Mouse (Mus musculus) liver, embryonic 15.5 days (tissue): Measurements from ENCODE around the gene Ccdc93. TPM values are rescaled to one million over a fixed set of nuclear protein-coding genes. Genes with fewer than 3 reads are reported as not detected.

ENCODE experiments used
- ATAC-seq: fragments of 200-750 bp; cut with Nextera tagmentation; 2 replicates; pipeline ENCODE4 v1.8.0; 2017; ENCODE audit warnings: moderate number of reproducible peaks, mild to moderate bottlenecking, moderate library complexity; ENCODE audit not compliant: insufficient read depth
- H3K27ac ChIP-seq: fragments of 300-500 bp; sonication (generic); replicated peaks from 2 replicates; pipeline ENCODE4 v1.5.1; 2015; ENCODE audit warnings: mild to moderate bottlenecking, inconsistent platforms
- H3K27me3 ChIP-seq: fragments of 300-500 bp; sonication (generic); 2 replicates; pipeline ENCODE4 v1.6.1; 2015; ENCODE audit warnings: mild to moderate bottlenecking, inconsistent platforms
- H3K36me3 ChIP-seq: fragments of 300-500 bp; sonication (generic); replicated peaks from 2 replicates; pipeline ENCODE4 v1.6.1; 2015; ENCODE audit warnings: moderate library complexity, mild to moderate bottlenecking, inconsistent platforms
- H3K4me1 ChIP-seq: fragments of 300-500 bp; sonication (generic); replicated peaks from 2 replicates; pipeline ENCODE4 v1.6.1; 2015; ENCODE audit warnings: inconsistent platforms
- H3K4me2 ChIP-seq: fragments of 300-500 bp; sonication (generic); 2 replicates; pipeline ENCODE4 v1.6.1; 2015; ENCODE audit warnings: moderate library complexity, mild to moderate bottlenecking, inconsistent platforms
- H3K4me3 ChIP-seq: fragments of 300-500 bp; sonication (generic); replicated peaks from 2 replicates; pipeline ENCODE4 v1.5.1; 2015; ENCODE audit warnings: mild to moderate bottlenecking, inconsistent platforms
- H3K9ac ChIP-seq: fragments of 300-500 bp; sonication (generic); 2 replicates; pipeline ENCODE4 v1.6.1; 2015; ENCODE audit warnings: moderate library complexity, mild to moderate bottlenecking, inconsistent platforms
- H3K9me3 ChIP-seq: fragments of 300-500 bp; sonication (generic); replicated peaks from 2 replicates; pipeline ENCODE4 v1.6.1; 2016; ENCODE audit warnings: inconsistent platforms
- WGBS: fragments of 180-500 bp; shearing (Covaris S2); methylation state at CpG from one replicate; pipeline ENCODE4 v1.1.7; 2015; ENCODE audit warnings: mixed read lengths; ENCODE audit not compliant: insufficient replicate concordance; 5-methylcytosine and 5-hydroxymethylcytosine counted together
- polyA plus RNA-seq: library from polyadenylated mRNA; unstranded; fragments of >200 nt; fragmentation: Nextera tagmentation; extraction: Ambion mirVana; gene quantifications from 2 replicates; pipeline ENCODE4 v1.2.1, GENCODE M21; 2015

Ccdc93 gene
- 2.5 and 3.0 TPM in 2 replicates for polyA plus RNA-seq

GRCm38 (mm10) chr1:121430938-121431928 lies at the start of gene Ccdc93:
Gene Ccdc93 (plus strand): TSS chr1:121431049.
- Histone ChIP-seq H3K4me1 (peaks cover 25% of the 10 kb centered on the region), H3K9ac (peak within 1 kb of the TSS; percentile 79), H3K4me2 (peak within 1 kb of the TSS; percentile 96), H3K4me3 (peak within 1 kb of the TSS; percentile 75), H3K27ac (peak within 1 kb of the TSS; percentile 75), H3K36me3 (peaks cover 9% of the 10 kb centered on the region; the same call in 1 of the 2 replicates), H3K27me3 (no peaks in the 10 kb centered on the region), H3K9me3 (no peaks in the 10 kb centered on the region)
- under 1% methylated on average over 47 of the region's 47 CpGs for WGBS
- ATAC-seq: peak; percentile 89

- Histone ChIP-seq H3K27me3 (no peaks in the 10 kb centered on the region), H3K9ac (no peak overlapping the region), H3K27ac (no peak overlapping the region), H3K4me2 (no peak overlapping the region), H3K4me1 (no peaks in the 10 kb centered on the region), H3K36me3 (no peaks in the 10 kb centered on the region), H3K4me3 (no peak overlapping the region), H3K9me3 (no peaks in the 10 kb centered on the region)
- no peak for ATAC-seq
- 63% methylated on average over 3 of the region's 3 CpGs for WGBS
Measured at GRCm38 (mm10) chr1:121381562-121381961, 49.3 kb upstream of the Ccdc93 start.

GRCm38 (mm10) chr1:121388312-121388711 lies 42.5 kb upstream of the Ccdc93 start:
- no peaks in the 10 kb centered on the region for H3K27me3 ChIP-seq
- ATAC-seq: no peak
- no peak overlapping the region for H3K27ac ChIP-seq
- WGBS: 52% methylated on average over 6 of the region's 6 CpGs
- no peaks in the 10 kb centered on the region for H3K36me3 ChIP-seq
- H3K9ac ChIP-seq: no peak overlapping the region
- H3K4me1 ChIP-seq: no peaks in the 10 kb centered on the region
- no peak overlapping the region for H3K4me2 ChIP-seq
- no peak overlapping the region for H3K4me3 ChIP-seq
- no peaks in the 10 kb centered on the region for H3K9me3 ChIP-seq

- Histone ChIP-seq H3K4me3 (no peak overlapping the region), H3K27ac (no peak overlapping the region), H3K9me3 (no peaks in the 10 kb centered on the region), H3K4me2 (no peak overlapping the region), H3K36me3 (no peaks in the 10 kb centered on the region), H3K9ac (no peak overlapping the region), H3K27me3 (no peaks in the 10 kb centered on the region), H3K4me1 (no peaks in the 10 kb centered on the region)
- WGBS: 58% methylated on average over 7 of the region's 7 CpGs
- ATAC-seq: no peak
Measured at GRCm38 (mm10) chr1:121388732-121389131, 42.1 kb upstream of the Ccdc93 start.

GRCm38 (mm10) chr1:121389574-121389973 lies 41.3 kb upstream of the Ccdc93 start:
- Histone ChIP-seq H3K9ac (no peak overlapping the region), H3K36me3 (no peaks in the 10 kb centered on the region), H3K27me3 (no peaks in the 10 kb centered on the region), H3K9me3 (no peaks in the 10 kb centered on the region), H3K4me3 (no peak overlapping the region), H3K4me1 (no peaks in the 10 kb centered on the region), H3K4me2 (no peak overlapping the region), H3K27ac (no peak overlapping the region)
- WGBS: 74% methylated on average over 12 of the region's 12 CpGs
- ATAC-seq: no peak

- no peak for ATAC-seq
- no peaks in the 10 kb centered on the region for H3K36me3 ChIP-seq
- no peaks in the 10 kb centered on the region for H3K27me3 ChIP-seq
- WGBS: 82% methylated on average over 5 of the region's 5 CpGs
- H3K27ac ChIP-seq: no peak overlapping the region
- H3K9me3 ChIP-seq: no peaks in the 10 kb centered on the region
- H3K4me2 ChIP-seq: no peak overlapping the region
- H3K4me3 ChIP-seq: no peak overlapping the region
- no peak overlapping the region for H3K9ac ChIP-seq
- H3K4me1 ChIP-seq: no peaks in the 10 kb centered on the region
Measured at GRCm38 (mm10) chr1:121390003-121390402, 40.8 kb upstream of the Ccdc93 start.

GRCm38 (mm10) chr1:121390421-121390820 lies 40.4 kb upstream of the Ccdc93 start:
- H3K9me3 ChIP-seq: no peaks in the 10 kb centered on the region
- no peak overlapping the region for H3K27ac ChIP-seq
- no peaks in the 10 kb centered on the region for H3K4me1 ChIP-seq
- H3K4me2 ChIP-seq: no peak overlapping the region
- no peaks in the 10 kb centered on the region for H3K27me3 ChIP-seq
- H3K9ac ChIP-seq: no peak overlapping the region
- WGBS: 58% methylated on average over 13 of the region's 13 CpGs
- ATAC-seq: no peak
- H3K36me3 ChIP-seq: no peaks in the 10 kb centered on the region
- no peak overlapping the region for H3K4me3 ChIP-seq

GRCm38 (mm10) chr1:121390855-121391254 lies 40.0 kb upstream of the Ccdc93 start:
- Histone ChIP-seq H3K9me3 (no peaks in the 10 kb centered on the region), H3K4me1 (no peaks in the 10 kb centered on the region), H3K4me2 (no peak overlapping the region), H3K9ac (no peak overlapping the region), H3K27ac (no peak overlapping the region), H3K36me3 (no peaks in the 10 kb centered on the region), H3K4me3 (no peak overlapping the region), H3K27me3 (no peaks in the 10 kb centered on the region)
- WGBS: 64% methylated on average over 8 of the region's 8 CpGs
- ATAC-seq: no peak

- no peak overlapping the region for H3K9ac ChIP-seq
- H3K9me3 ChIP-seq: no peaks in the 10 kb centered on the region
- H3K27me3 ChIP-seq: no peaks in the 10 kb centered on the region
- ATAC-seq: no peak
- H3K4me1 ChIP-seq: no peaks in the 10 kb centered on the region
- no peak overlapping the region for H3K4me2 ChIP-seq
- 59% methylated on average over 2 of the region's 2 CpGs for WGBS
- no peaks in the 10 kb centered on the region for H3K36me3 ChIP-seq
- H3K27ac ChIP-seq: no peak overlapping the region
- H3K4me3 ChIP-seq: no peak overlapping the region
Measured at GRCm38 (mm10) chr1:121393117-121393516, 37.7 kb upstream of the Ccdc93 start.

GRCm38 (mm10) chr1:121394764-121395163 lies 36.1 kb upstream of the Ccdc93 start:
- 25% methylated on average over 5 of the region's 5 CpGs for WGBS
- no peak overlapping the region for H3K4me2 ChIP-seq
- no peaks in the 10 kb centered on the region for H3K27me3 ChIP-seq
- ATAC-seq: no peak
- no peaks in the 10 kb centered on the region for H3K9me3 ChIP-seq
- H3K4me3 ChIP-seq: no peak overlapping the region
- no peak overlapping the region for H3K27ac ChIP-seq
- H3K9ac ChIP-seq: no peak overlapping the region
- H3K4me1 ChIP-seq: no peaks in the 10 kb centered on the region
- no peaks in the 10 kb centered on the region for H3K36me3 ChIP-seq

GRCm38 (mm10) chr1:121396501-121396900 lies 34.3 kb upstream of the Ccdc93 start:
- H3K9ac ChIP-seq: no peak overlapping the region
- no peak overlapping the region for H3K4me3 ChIP-seq
- H3K9me3 ChIP-seq: no peaks in the 10 kb centered on the region
- H3K27ac ChIP-seq: no peak overlapping the region
- WGBS: 51% methylated on average over 4 of the region's 4 CpGs
- no peak for ATAC-seq
- H3K27me3 ChIP-seq: no peaks in the 10 kb centered on the region
- H3K4me1 ChIP-seq: no peaks in the 10 kb centered on the region
- no peak overlapping the region for H3K4me2 ChIP-seq
- no peaks in the 10 kb centered on the region for H3K36me3 ChIP-seq
